Mouse (Mus musculus) stomach, embryonic 15.5 days (tissue): Measurements from ENCODE around the gene Myo1h. TPM values are rescaled to one million over a fixed set of nuclear protein-coding genes. Genes with fewer than 3 reads are reported as not detected.

Experiments
- ATAC-seq: fragments of 200-750 bp; cut with Nextera tagmentation; 2 replicates; pipeline ENCODE4 v1.8.0; 2017; ENCODE audit warnings: low read depth, moderate number of reproducible peaks, moderate TSS enrichment; ENCODE audit not compliant: insufficient read depth, low FRiP score
- H3K27ac ChIP-seq: fragments of 300-500 bp; sonication (generic); 2 replicates; pipeline ENCODE4 v1.5.1; 2015; ENCODE audit warnings: mild to moderate bottlenecking, inconsistent platforms
- H3K27me3 ChIP-seq: fragments of 300-500 bp; sonication (generic); replicated peaks from 2 replicates; pipeline ENCODE4 v1.6.1; 2015; ENCODE audit warnings: inconsistent platforms
- H3K36me3 ChIP-seq: fragments of 300-500 bp; sonication (generic); 2 replicates; pipeline ENCODE4 v1.6.1; 2015; ENCODE audit warnings: inconsistent platforms
- H3K4me1 ChIP-seq: fragments of 300-500 bp; sonication (generic); 2 replicates; pipeline ENCODE4 v1.6.1; 2015; ENCODE audit warnings: inconsistent platforms
- H3K4me2 ChIP-seq: fragments of 300-500 bp; sonication (generic); 2 replicates; pipeline ENCODE4 v1.6.1; 2015; ENCODE audit warnings: mild to moderate bottlenecking, inconsistent platforms
- H3K4me3 ChIP-seq: fragments of 300-500 bp; sonication (generic); replicated peaks from 2 replicates; pipeline ENCODE4 v1.5.1; 2015; ENCODE audit warnings: inconsistent platforms
- H3K9ac ChIP-seq: fragments of 300-500 bp; sonication (generic); 2 replicates; pipeline ENCODE4 v1.6.1; 2015; ENCODE audit warnings: inconsistent platforms
- H3K9me3 ChIP-seq: fragments of 300-500 bp; sonication (generic); 2 replicates; pipeline ENCODE4 v1.6.1; 2016; ENCODE audit warnings: inconsistent platforms
- WGBS: fragments of 180-500 bp; shearing (Covaris S2); methylation state at CpG from one replicate; pipeline ENCODE4 v1.1.7; 2015; 5-methylcytosine and 5-hydroxymethylcytosine counted together
- polyA plus RNA-seq: library from polyadenylated mRNA; unstranded; fragments of >200 nt; fragmentation: Nextera tagmentation; extraction: Ambion mirVana; gene quantifications from 2 replicates; pipeline ENCODE4 v1.2.1, GENCODE M21; 2015

Gene Myo1h
- polyA plus RNA-seq, 1 experiment from 2014 or later = 5.5 TPM

GRCm38 (mm10) chr5:114275339-114275738, 13.6 kb upstream of the Myo1h start:
- H3K4me3 ChIP-seq = no peak overlapping the region
- no peaks in the 10 kb centered on the region for H3K36me3 ChIP-seq
- H3K27me3 ChIP-seq = peaks cover 57% of the 10 kb centered on the region
- no peak overlapping the region for H3K9ac ChIP-seq
- 24% methylated on average over 8 of the region's 8 CpGs for WGBS
- H3K9me3 ChIP-seq = no peaks in the 10 kb centered on the region
- H3K27ac ChIP-seq = no peak overlapping the region
- H3K4me2 ChIP-seq = no peak overlapping the region
- ATAC-seq = no peak
- peaks cover 15% of the 10 kb centered on the region for H3K4me1 ChIP-seq

- Histone ChIP-seq H3K27me3 (peaks cover 57% of the 10 kb centered on the region), H3K4me2 (no peak overlapping the region), H3K4me3 (no peak overlapping the region), H3K36me3 (no peaks in the 10 kb centered on the region), H3K9me3 (no peaks in the 10 kb centered on the region), H3K27ac (no peak overlapping the region), H3K4me1 (peaks cover 15% of the 10 kb centered on the region), H3K9ac (no peak overlapping the region)
- 28% methylated on average over 16 of the region's 16 CpGs for WGBS
- no peak for ATAC-seq
Observed at GRCm38 (mm10) chr5:114275991-114276390, 13.0 kb upstream of the Myo1h start.

- H3K4me3 ChIP-seq = no peak overlapping the region
- no peak overlapping the region for H3K27ac ChIP-seq
- H3K27me3 ChIP-seq = peaks cover 25% of the 10 kb centered on the region
- no peak for ATAC-seq
- no peaks in the 10 kb centered on the region for H3K9me3 ChIP-seq
- H3K4me2 ChIP-seq = no peak overlapping the region
- no peaks in the 10 kb centered on the region for H3K4me1 ChIP-seq
- H3K36me3 ChIP-seq = no peaks in the 10 kb centered on the region
- WGBS = 44% methylated on average over 12 of the region's 12 CpGs
- H3K9ac ChIP-seq = no peak overlapping the region
Observed at GRCm38 (mm10) chr5:114279382-114280143, 9.4 kb upstream of the Myo1h start.

GRCm38 (mm10) chr5:114282346-114282745, 6.6 kb upstream of the Myo1h start:
- no peak overlapping the region for H3K4me2 ChIP-seq
- H3K9ac ChIP-seq = no peak overlapping the region
- WGBS = 23% methylated on average over 6 of the region's 6 CpGs
- no peak for ATAC-seq
- H3K27ac ChIP-seq = no peak overlapping the region
- 0 out of 2 replicates have a peak, but pooled peaks cover 3% of the 10 kb centered on the region for H3K27me3 ChIP-seq
- no peaks in the 10 kb centered on the region for H3K36me3 ChIP-seq
- H3K9me3 ChIP-seq = no peaks in the 10 kb centered on the region
- no peak overlapping the region for H3K4me3 ChIP-seq
- H3K4me1 ChIP-seq = no peaks in the 10 kb centered on the region

GRCm38 (mm10) chr5:114284604-114285397, 4.2 kb upstream of the Myo1h start:
- no peaks in the 10 kb centered on the region for H3K36me3 ChIP-seq
- H3K4me1 ChIP-seq = no peaks in the 10 kb centered on the region
- H3K27me3 ChIP-seq = peaks cover 4% of the 10 kb centered on the region; the same call in 1 of the 2 replicates
- 72% methylated on average over 13 of the region's 13 CpGs for WGBS
- H3K4me2 ChIP-seq = no peak overlapping the region
- no peak overlapping the region for H3K4me3 ChIP-seq
- ATAC-seq = no peak
- H3K27ac ChIP-seq = no peak overlapping the region
- no peak overlapping the region for H3K9ac ChIP-seq
- no peaks in the 10 kb centered on the region for H3K9me3 ChIP-seq

GRCm38 (mm10) chr5:114285398-114285700, 3.6 kb upstream of the Myo1h start:
- Histone ChIP-seq H3K9me3 (no peaks in the 10 kb centered on the region), H3K9ac (no peak overlapping the region), H3K36me3 (no peaks in the 10 kb centered on the region), H3K27me3 (peaks cover 6% of the 10 kb centered on the region; the same call in 1 of the 2 replicates), H3K4me3 (no peak overlapping the region), H3K4me1 (no peaks in the 10 kb centered on the region), H3K27ac (no peak overlapping the region), H3K4me2 (no peak overlapping the region)
- no peak for ATAC-seq
- WGBS = 82% methylated on average over 3 of the region's 3 CpGs

GRCm38 (mm10) chr5:114286102-114286501, 2.9 kb upstream of the Myo1h start:
- H3K9ac ChIP-seq = no peak overlapping the region
- no peak overlapping the region for H3K4me2 ChIP-seq
- no peak for ATAC-seq
- H3K4me1 ChIP-seq = no peaks in the 10 kb centered on the region
- 77% methylated on average over 4 of the region's 4 CpGs for WGBS
- no peaks in the 10 kb centered on the region for H3K9me3 ChIP-seq
- no peak overlapping the region for H3K4me3 ChIP-seq
- H3K36me3 ChIP-seq = no peaks in the 10 kb centered on the region
- peaks cover 6% of the 10 kb centered on the region; the same call in 1 of the 2 replicates for H3K27me3 ChIP-seq
- no peak overlapping the region for H3K27ac ChIP-seq

GRCm38 (mm10) chr5:114286872-114287571, 1.9 kb upstream of the Myo1h start:
- Histone ChIP-seq H3K4me1 (no peaks in the 10 kb centered on the region), H3K9ac (no peak overlapping the region), H3K4me2 (no peak overlapping the region), H3K36me3 (no peaks in the 10 kb centered on the region), H3K27me3 (peaks cover 6% of the 10 kb centered on the region; the same call in 1 of the 2 replicates), H3K4me3 (no peak overlapping the region), H3K27ac (no peak overlapping the region), H3K9me3 (no peaks in the 10 kb centered on the region)
- 65% methylated on average over 16 of the region's 16 CpGs for WGBS
- no peak for ATAC-seq

- no peaks in the 10 kb centered on the region for H3K36me3 ChIP-seq
Observed at GRCm38 (mm10) chr5:114288396-114288795, 570 bp upstream of the Myo1h start.

GRCm38 (mm10) chr5:114290004-114290403, 1.0 kb downstream of the Myo1h start:
- Histone ChIP-seq H3K4me1 (no peaks in the 10 kb centered on the region), H3K27me3 (peaks cover 6% of the 10 kb centered on the region; the same call in 1 of the 2 replicates), H3K4me3 (no peak overlapping the region), H3K9me3 (no peaks in the 10 kb centered on the region), H3K27ac (no peak overlapping the region), H3K4me2 (no peak overlapping the region), H3K9ac (no peak overlapping the region), H3K36me3 (no peaks in the 10 kb centered on the region)
- ATAC-seq = no peak
- 70% methylated on average over 3 of the region's 3 CpGs for WGBS

More at GRCm38 (mm10) chr5:114288396-114288795, 570 bp upstream of the Myo1h start:
- peaks cover 6% of the 10 kb centered on the region; the same call in 1 of the 2 replicates for H3K27me3 ChIP-seq
- no peak overlapping the region for H3K4me2 ChIP-seq
- 84% methylated on average over 5 of the region's 5 CpGs for WGBS
- H3K9ac ChIP-seq = no peak overlapping the region
- H3K27ac ChIP-seq = no peak overlapping the region
- H3K9me3 ChIP-seq = no peaks in the 10 kb centered on the region
- H3K4me1 ChIP-seq = no peaks in the 10 kb centered on the region
- no peak for ATAC-seq
- H3K4me3 ChIP-seq = no peak overlapping the region

- no peak overlapping the region for H3K27ac ChIP-seq
- no peak overlapping the region for H3K9ac ChIP-seq
- H3K36me3 ChIP-seq = no peaks in the 10 kb centered on the region
- ATAC-seq = no peak
- WGBS = 29% methylated on average over 22 of the region's 22 CpGs
- no peaks in the 10 kb centered on the region for H3K9me3 ChIP-seq
- no peaks in the 10 kb centered on the region for H3K27me3 ChIP-seq
- no peak overlapping the region for H3K4me2 ChIP-seq
- peaks cover 6% of the 10 kb centered on the region; the same call in 1 of the 2 replicates for H3K4me1 ChIP-seq
- H3K4me3 ChIP-seq = no peak overlapping the region
Observed at GRCm38 (mm10) chr5:114296693-114297631, 8.0 kb downstream of the Myo1h start.
